Mouse (Mus musculus) neural tube, embryonic 15.5 days (tissue): ENCODE measurements around the gene Vstm4. TPM values are rescaled to one million over a fixed set of nuclear protein-coding genes. Genes with fewer than 3 reads are reported as not detected.
A peak's percentile ranks its signal among the peaks of the same experiment; 100 is the strongest.

Experiments
- ATAC-seq: fragments of 200-750 bp; cut with Nextera tagmentation; 2 replicates; pipeline ENCODE4 v1.8.0; 2017; ENCODE audit warnings: mild to moderate bottlenecking, moderate TSS enrichment, moderate library complexity; ENCODE audit not compliant: low FRiP score
- H3K27ac ChIP-seq: fragments of 300-500 bp; sonication (generic); replicated peaks from 2 replicates; pipeline ENCODE4 v1.5.1; 2015; ENCODE audit warnings: mild to moderate bottlenecking, inconsistent platforms
- H3K27me3 ChIP-seq: fragments of 300-500 bp; sonication (generic); replicated peaks from 2 replicates; pipeline ENCODE4 v1.6.1; 2015; ENCODE audit warnings: inconsistent platforms
- H3K36me3 ChIP-seq: fragments of 300-500 bp; sonication (generic); 2 replicates; pipeline ENCODE4 v1.6.1; 2015; ENCODE audit warnings: inconsistent platforms
- H3K4me1 ChIP-seq: fragments of 300-500 bp; sonication (generic); 2 replicates; pipeline ENCODE4 v1.6.1; 2015; ENCODE audit warnings: inconsistent platforms
- H3K4me2 ChIP-seq: fragments of 300-500 bp; sonication (generic); 2 replicates; pipeline ENCODE4 v1.6.1; 2015; ENCODE audit warnings: inconsistent platforms, mild to moderate bottlenecking, moderate library complexity
- H3K4me3 ChIP-seq: fragments of 300-500 bp; sonication (generic); replicated peaks from 2 replicates; pipeline ENCODE4 v1.5.1; 2015; ENCODE audit warnings: mild to moderate bottlenecking, inconsistent platforms
- H3K9ac ChIP-seq: fragments of 300-500 bp; sonication (generic); replicated peaks from 2 replicates; pipeline ENCODE4 v1.6.1; 2015; ENCODE audit warnings: mild to moderate bottlenecking, inconsistent platforms
- H3K9me3 ChIP-seq: fragments of 300-500 bp; sonication (generic); replicated peaks from 2 replicates; pipeline ENCODE4 v1.6.1; 2016; ENCODE audit warnings: inconsistent platforms
- WGBS: fragments of 180-500 bp; shearing (Covaris S2); methylation state at CpG from one replicate; pipeline ENCODE4 v1.1.7; 2015; ENCODE audit warnings: mixed read lengths; 5-methylcytosine and 5-hydroxymethylcytosine counted together
- polyA plus RNA-seq: library from polyadenylated mRNA; unstranded; fragments of >200 nt; fragmentation: Nextera tagmentation; extraction: Ambion mirVana; gene quantifications from 2 replicates; pipeline ENCODE4 v1.2.1, GENCODE M21; 2015

The Vstm4 gene
- polyA plus RNA-seq, 1 experiment from 2014 or later = 12.3 TPM

GRCm38 (mm10) chr14:32906545-32906944, 50.0 kb downstream of the Vstm4 start:
- no peak for ATAC-seq
- no peaks in the 10 kb centered on the region for H3K27me3 ChIP-seq
- 59% methylated on average over 3 of the region's 3 CpGs for WGBS
- H3K4me3 ChIP-seq = no peak overlapping the region
- no peak overlapping the region for H3K4me2 ChIP-seq
- 0 out of 2 replicates have a peak, but pooled peaks cover 3% of the 10 kb centered on the region for H3K4me1 ChIP-seq
- no peaks in the 10 kb centered on the region for H3K9me3 ChIP-seq
- H3K9ac ChIP-seq = no peak overlapping the region
- H3K27ac ChIP-seq = no peak overlapping the region
- no peaks in the 10 kb centered on the region for H3K36me3 ChIP-seq

DNA sequence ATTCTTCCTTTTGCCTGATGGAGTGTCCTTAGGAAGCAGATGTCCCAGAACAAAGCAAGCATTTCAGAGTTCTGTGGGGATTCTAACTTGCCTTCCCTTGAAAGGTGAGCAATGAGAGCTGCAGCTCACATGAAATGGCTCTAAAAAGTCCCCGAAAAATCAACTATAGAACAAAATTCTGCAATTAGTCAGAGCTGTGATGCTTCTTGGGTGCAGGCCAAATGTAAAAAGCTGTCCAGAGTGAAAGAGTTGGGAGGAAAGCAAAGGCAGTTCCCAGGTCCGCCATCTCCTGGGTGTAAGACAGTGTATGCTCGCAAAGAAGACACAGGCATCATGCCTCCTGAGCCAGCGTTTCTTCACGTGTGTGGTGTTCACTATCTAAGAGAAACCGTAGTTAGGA, 52.6 kb downstream of the Vstm4 start:
- no peak overlapping the region for H3K4me2 ChIP-seq
- ATAC-seq = no peak
- no peak overlapping the region for H3K27ac ChIP-seq
- WGBS = 88% methylated on average over 6 of the region's 6 CpGs
- 0 out of 2 replicates have a peak, but pooled peaks cover 3% of the 10 kb centered on the region for H3K4me1 ChIP-seq
- no peak overlapping the region for H3K9ac ChIP-seq
- H3K27me3 ChIP-seq = no peaks in the 10 kb centered on the region
- no peaks in the 10 kb centered on the region for H3K36me3 ChIP-seq
- no peak overlapping the region for H3K4me3 ChIP-seq
- no peaks in the 10 kb centered on the region for H3K9me3 ChIP-seq

DNA sequence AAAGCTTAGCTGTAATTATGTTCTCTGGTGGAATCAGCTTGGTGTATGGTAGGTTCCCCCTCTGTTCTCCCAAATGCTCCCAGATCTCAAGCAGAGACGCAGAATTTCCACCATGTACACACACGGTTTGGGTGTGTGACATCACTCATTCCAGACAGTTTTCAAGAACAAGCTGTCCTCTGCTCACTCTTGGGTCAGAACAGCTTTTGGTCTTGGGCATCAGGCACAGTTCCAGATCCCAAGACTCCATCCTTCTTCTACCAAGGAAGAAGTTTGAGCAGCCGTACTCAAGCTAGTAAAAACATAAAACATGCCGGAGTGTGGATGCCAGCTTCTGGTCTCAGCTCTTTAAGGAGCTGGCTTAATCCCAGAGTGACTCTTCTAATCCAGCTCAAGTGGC, 54.6 kb downstream of the Vstm4 start:
- no peak for ATAC-seq
- Histone ChIP-seq H3K9ac (no peak overlapping the region), H3K4me3 (no peak overlapping the region), H3K27ac (no peak overlapping the region), H3K4me1 (0 out of 2 replicates have a peak, but pooled peaks cover 3% of the 10 kb centered on the region), H3K36me3 (no peaks in the 10 kb centered on the region), H3K9me3 (no peaks in the 10 kb centered on the region), H3K27me3 (no peaks in the 10 kb centered on the region), H3K4me2 (no peak overlapping the region)
- WGBS = 88% methylated on average over 4 of the region's 4 CpGs

- H3K9ac ChIP-seq = no peak overlapping the region
- H3K4me2 ChIP-seq = no peak overlapping the region
- no peak overlapping the region for H3K27ac ChIP-seq
- H3K4me3 ChIP-seq = no peak overlapping the region
- 61% methylated on average over 2 of the region's 2 CpGs for WGBS
- no peaks in the 10 kb centered on the region for H3K9me3 ChIP-seq
- H3K4me1 ChIP-seq = no peaks in the 10 kb centered on the region
- H3K27me3 ChIP-seq = no peaks in the 10 kb centered on the region
- ATAC-seq = no peak
- no peaks in the 10 kb centered on the region for H3K36me3 ChIP-seq
These were observed 58.8 kb downstream of the Vstm4 start for GRCm38 (mm10) chr14:32915360-32915759.

GRCm38 (mm10) chr14:32917919-32918318, 61.4 kb downstream of the Vstm4 start:
- ATAC-seq = no peak
- Histone ChIP-seq H3K36me3 (no peaks in the 10 kb centered on the region), H3K9ac (no peak overlapping the region), H3K4me1 (no peaks in the 10 kb centered on the region), H3K27me3 (no peaks in the 10 kb centered on the region), H3K4me2 (no peak overlapping the region), H3K27ac (no peak overlapping the region), H3K4me3 (no peak overlapping the region), H3K9me3 (no peaks in the 10 kb centered on the region)
- WGBS = 86% methylated on average over 1 of the region's 1 CpGs

DNA sequence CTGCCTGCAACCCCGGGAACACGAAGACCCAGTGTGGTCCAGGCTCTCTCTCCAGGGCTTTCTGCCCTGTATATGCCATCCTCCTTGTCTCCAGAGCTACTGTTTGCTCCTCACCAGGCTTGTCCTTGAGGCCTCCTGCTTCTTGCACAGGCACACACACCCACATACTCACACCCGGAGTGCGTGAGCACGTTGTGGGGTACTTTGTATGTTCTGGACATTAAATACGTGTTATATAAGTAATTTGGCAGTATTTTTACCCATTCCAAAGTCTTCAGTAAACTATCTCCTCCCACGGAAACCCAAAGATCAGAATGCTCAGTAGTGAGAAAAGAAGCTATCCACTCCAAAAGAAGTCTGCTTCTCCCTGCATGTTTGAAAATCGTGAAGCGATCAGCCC, 67.3 kb downstream of the Vstm4 start:
- Histone ChIP-seq H3K4me3 (no peak overlapping the region), H3K4me2 (no peak overlapping the region), H3K27ac (no peak overlapping the region; the same call in 1 of the 2 replicates), H3K27me3 (no peaks in the 10 kb centered on the region), H3K9ac (no peak overlapping the region), H3K36me3 (no peaks in the 10 kb centered on the region), H3K9me3 (no peaks in the 10 kb centered on the region), H3K4me1 (peaks cover 10% of the 10 kb centered on the region)
- ATAC-seq = no peak
- WGBS = 85% methylated on average over 9 of the region's 9 CpGs

DNA sequence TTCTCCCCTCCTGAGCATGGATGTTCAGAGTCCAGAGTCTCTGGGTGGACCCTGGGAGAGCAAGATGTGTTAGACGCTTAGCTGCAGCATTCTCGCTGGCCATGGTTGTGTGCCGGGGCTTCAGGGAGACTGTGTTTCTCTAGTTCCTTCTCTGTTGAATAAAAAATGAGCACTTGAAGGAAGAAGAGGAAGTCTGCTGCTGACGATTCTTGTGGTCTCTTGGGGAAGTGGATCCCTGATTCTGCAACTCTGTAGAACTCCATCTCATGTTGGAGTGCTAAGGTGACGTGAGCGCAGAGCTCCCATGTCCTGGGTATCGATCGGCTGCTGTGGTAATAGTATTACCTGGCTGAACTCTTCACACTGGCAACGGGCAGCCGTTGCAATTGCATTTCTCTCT, 75.2 kb downstream of the Vstm4 start:
- no peak overlapping the region for H3K4me3 ChIP-seq
- 88% methylated on average over 10 of the region's 10 CpGs for WGBS
- H3K9me3 ChIP-seq = no peaks in the 10 kb centered on the region
- no peak overlapping the region for H3K4me2 ChIP-seq
- H3K36me3 ChIP-seq = no peaks in the 10 kb centered on the region
- no peak overlapping the region for H3K9ac ChIP-seq
- no peaks in the 10 kb centered on the region for H3K27me3 ChIP-seq
- no peak for ATAC-seq
- H3K27ac ChIP-seq = no peak overlapping the region
- peaks cover 13% of the 10 kb centered on the region; the same call in 1 of the 2 replicates for H3K4me1 ChIP-seq

DNA sequence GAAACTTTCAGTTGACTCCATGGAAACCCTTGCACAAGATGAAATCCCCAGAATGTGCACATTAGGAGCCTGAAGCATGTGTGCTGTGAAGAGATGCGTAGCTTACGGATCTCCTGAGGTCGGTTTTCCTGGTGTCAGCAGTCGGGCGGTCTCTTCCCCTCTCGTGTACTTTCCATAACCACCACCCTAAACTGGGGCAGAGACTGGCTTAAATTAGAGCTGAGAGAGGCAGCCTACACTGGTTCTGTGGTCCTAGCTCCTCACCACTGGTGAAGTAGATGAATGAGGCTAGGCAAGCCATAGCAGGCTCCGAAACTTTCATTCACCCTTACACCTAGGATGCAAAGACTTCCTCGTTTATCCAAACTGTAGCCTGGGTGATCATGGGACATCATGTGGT, 75.7 kb downstream of the Vstm4 start:
- no peak overlapping the region for H3K9ac ChIP-seq
- H3K27me3 ChIP-seq = no peaks in the 10 kb centered on the region
- H3K4me2 ChIP-seq = no peak overlapping the region
- no peaks in the 10 kb centered on the region for H3K9me3 ChIP-seq
- H3K4me1 ChIP-seq = peaks cover 13% of the 10 kb centered on the region; the same call in 1 of the 2 replicates
- no peaks in the 10 kb centered on the region for H3K36me3 ChIP-seq
- 71% methylated on average over 8 of the region's 8 CpGs for WGBS
- no peak overlapping the region for H3K27ac ChIP-seq
- no peak overlapping the region for H3K4me3 ChIP-seq
- ATAC-seq = no peak

DNA sequence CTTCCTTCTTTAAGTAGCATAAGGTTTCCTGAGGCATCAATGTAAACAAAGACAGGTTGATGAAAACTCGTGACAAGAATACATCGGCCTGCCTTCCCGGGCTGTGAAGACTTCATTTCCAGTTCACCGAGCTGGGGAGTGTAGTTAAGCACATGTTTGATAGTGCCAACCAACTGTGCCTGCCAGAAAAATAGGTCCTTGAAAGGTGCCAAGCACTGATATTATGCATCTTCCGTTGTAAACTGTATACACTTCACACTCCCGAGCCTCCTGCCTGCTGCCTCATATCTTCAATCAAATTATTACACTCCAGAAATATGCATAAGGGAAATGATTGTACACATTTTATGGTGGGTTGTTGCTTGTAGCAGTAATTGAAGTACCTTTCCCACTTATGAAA, 77.5 kb downstream of the Vstm4 start:
- ATAC-seq = no peak
- Histone ChIP-seq H3K27ac (no peak overlapping the region), H3K4me3 (no peak overlapping the region), H3K9me3 (no peaks in the 10 kb centered on the region), H3K36me3 (no peaks in the 10 kb centered on the region), H3K27me3 (no peaks in the 10 kb centered on the region), H3K9ac (no peak overlapping the region), H3K4me2 (no peak overlapping the region), H3K4me1 (peaks cover 13% of the 10 kb centered on the region; the same call in 1 of the 2 replicates)
- 55% methylated on average over 6 of the region's 6 CpGs for WGBS

- no peak for ATAC-seq
- no peak overlapping the region for H3K4me2 ChIP-seq
- no peaks in the 10 kb centered on the region for H3K36me3 ChIP-seq
- H3K9ac ChIP-seq = no peak overlapping the region
- H3K4me1 ChIP-seq = no peaks in the 10 kb centered on the region
- H3K4me3 ChIP-seq = no peak overlapping the region
- no peaks in the 10 kb centered on the region for H3K27me3 ChIP-seq
- no peaks in the 10 kb centered on the region for H3K9me3 ChIP-seq
- no peak overlapping the region for H3K27ac ChIP-seq
- WGBS = 85% methylated on average over 5 of the region's 5 CpGs
These were observed 82.7 kb downstream of the Vstm4 start for GRCm38 (mm10) chr14:32939217-32939616.

GRCm38 (mm10) chr14:32947512-32947911, 91.0 kb downstream of the Vstm4 start:
- ATAC-seq = no peak
- Histone ChIP-seq H3K9ac (no peak overlapping the region), H3K4me3 (no peak overlapping the region), H3K4me1 (peaks cover 18% of the 10 kb centered on the region), H3K27me3 (peaks cover 5% of the 10 kb centered on the region; the same call in 1 of the 2 replicates), H3K4me2 (no peak overlapping the region), H3K36me3 (no peaks in the 10 kb centered on the region), H3K9me3 (no peaks in the 10 kb centered on the region), H3K27ac (no peak overlapping the region)
- 96% methylated on average over 2 of the region's 2 CpGs for WGBS

- peaks cover 11% of the 10 kb centered on the region for H3K27me3 ChIP-seq
- WGBS = 34% methylated on average over 20 of the region's 20 CpGs
- peaks cover 18% of the 10 kb centered on the region for H3K4me1 ChIP-seq
- no peak overlapping the region for H3K9ac ChIP-seq
- no peak overlapping the region for H3K4me3 ChIP-seq
- H3K27ac ChIP-seq = peak overlapping the region; percentile 46
- H3K36me3 ChIP-seq = no peaks in the 10 kb centered on the region
- no peaks in the 10 kb centered on the region for H3K9me3 ChIP-seq
- ATAC-seq = peak; percentile 65
- H3K4me2 ChIP-seq = peak overlapping the region; percentile 17; the same call in 1 of the 2 replicates
These were observed 94.1 kb downstream of the Vstm4 start for GRCm38 (mm10) chr14:32950312-32951301.
